ENCODE assay signal across 15 mouse cellular contexts in genomic region chr4:102272313-102272712, GRCm38 (mm10).
"Had no signal": no experiment of that assay in that cellular context is flagged by ENCODE, and none has a peak within 500 bp of the region (broad histone marks: within the 10 kb centered on the region; RNA-seq: fewer than 3 reads in every experiment).

No protein-coding gene starts in this region.

- H3K4me2 ChIP-seq: lung, embryonic 14.5 days; midbrain, embryonic 11.5 days; midbrain, embryonic 13.5 days; midbrain, embryonic 15.5 days; neural tube, embryonic 13.5 days; stomach, embryonic 15.5 days had no signal

- H3K27ac ChIP-seq: midbrain, embryonic 13.5 days; midbrain, embryonic 15.5 days; neural tube, embryonic 13.5 days; stomach, embryonic 15.5 days; stomach, postnatal 0 days had no signal

- H3K9me3 ChIP-seq: megakaryocyte, embryonic 14.5 days; midbrain, embryonic 13.5 days; midbrain, embryonic 15.5 days; neural tube, embryonic 13.5 days; stomach, embryonic 15.5 days had no signal

- H3K4me1 ChIP-seq: megakaryocyte, embryonic 14.5 days; midbrain, embryonic 13.5 days; midbrain, embryonic 15.5 days; neural tube, embryonic 13.5 days; stomach, embryonic 15.5 days had no signal

- H3K36me3 ChIP-seq: midbrain, embryonic 13.5 days; midbrain, embryonic 15.5 days; neural tube, embryonic 13.5 days; stomach, embryonic 15.5 days had no signal

- ATAC-seq: midbrain, embryonic 13.5 days; midbrain, embryonic 15.5 days had no signal

- H3K27me3 ChIP-seq: megakaryocyte, embryonic 14.5 days; midbrain, embryonic 13.5 days; midbrain, embryonic 15.5 days; neural tube, embryonic 13.5 days; stomach, embryonic 15.5 days had no signal

- H3K9ac ChIP-seq: lung, embryonic 14.5 days; midbrain, embryonic 13.5 days; midbrain, embryonic 15.5 days; neural tube, embryonic 13.5 days; stomach, embryonic 15.5 days had no signal

- DNase-seq: lung, adult 18-20 months; lung, embryonic 14.5 days; lung, postnatal 14 days; lung, postnatal 36 days; right cerebral cortex, postnatal 14 days; thymus, adult 2 months; thymus, postnatal 25 days; thymus, postnatal 4 days had no signal

- H3K4me3 ChIP-seq: megakaryocyte, embryonic 14.5 days; midbrain, embryonic 13.5 days; midbrain, embryonic 15.5 days; neural tube, embryonic 13.5 days; stomach, embryonic 15.5 days had no signal
